Mouse (Mus musculus) kidney, postnatal 14 days (tissue): Measurements from ENCODE around the gene Gns.
A peak's percentile ranks its signal among the peaks of the same experiment; 100 is the strongest.

Experiments used
- DNase-seq: peaks from one replicate; pipeline ENCODE4 v3.0.0; 2022; ENCODE audit warnings: mixed read lengths

The Gns gene

GRCm38 (mm10) chr10:121432041-121432634, 67.2 kb downstream of the Gns start:
- no peak for DNase-seq

- no peak for DNase-seq
These were observed 67.9 kb downstream of the Gns start for GRCm38 (mm10) chr10:121432635-121433280.

GRCm38 (mm10) chr10:121434441-121435103, 69.7 kb downstream of the Gns start:
- peak; percentile 52 for DNase-seq

GRCm38 (mm10) chr10:121435546-121436257, 70.8 kb downstream of the Gns start:
- DNase-seq = peak; percentile 61

- no peak for DNase-seq
These were observed 71.4 kb downstream of the Gns start for GRCm38 (mm10) chr10:121436258-121436645.

GRCm38 (mm10) chr10:121436693-121437092, 71.8 kb downstream of the Gns start:
- no peak for DNase-seq

GRCm38 (mm10) chr10:121438109-121438508, 73.2 kb downstream of the Gns start:
- DNase-seq = no peak

GRCm38 (mm10) chr10:121439310-121439731, 74.4 kb downstream of the Gns start:
- no peak for DNase-seq

GRCm38 (mm10) chr10:121443791-121444190, 78.9 kb downstream of the Gns start:
- no peak for DNase-seq

GRCm38 (mm10) chr10:121444198-121444597, 79.3 kb downstream of the Gns start:
- DNase-seq = peak; percentile 60

GRCm38 (mm10) chr10:121445808-121446207, 80.9 kb downstream of the Gns start:
- no peak for DNase-seq
